Mouse (Mus musculus) G1E (cell line): Measurements from ENCODE around the gene Creb3l4.

Experiments used
- CTCF ChIP-seq: IDR thresholded peaks from 2 replicates; pipeline ENCODE4 v1.5.1; 2012; ENCODE audit warnings: low read depth, low read length, inconsistent platforms, mixed read lengths
- POLR2AphosphoS5 ChIP-seq: IDR thresholded peaks from 2 replicates; pipeline ENCODE4 v1.6.1; 2012; ENCODE audit warnings: low read depth, low read length, inconsistent platforms; ENCODE audit not compliant: insufficient replicate concordance

- TF ChIP-seq CTCF (no peak), POLR2AphosphoS5 (no peak)
These were observed 48.7 kb upstream of the Creb3l4 start for GRCm38 (mm10) chr3:90291982-90292344.
